Mouse (Mus musculus) midbrain, embryonic 11.5 days (tissue): ENCODE results near the gene Slx4ip. TPM values are rescaled to one million over a fixed set of nuclear protein-coding genes. Genes with fewer than 3 reads are reported as not detected.

Source experiments
- ATAC-seq: fragments of 200-750 bp; cut with Nextera tagmentation; 2 replicates; pipeline ENCODE4 v1.8.0; 2017; ENCODE audit warnings: moderate TSS enrichment, moderate library complexity; ENCODE audit not compliant: low FRiP score
- DNase-seq: peaks from one replicate; pipeline ENCODE4 v3.0.0; 2015; ENCODE audit warnings: low spot score; ENCODE audit errors: missing footprints
- H3K27ac ChIP-seq: fragments of 300-500 bp; sonication (generic); 2 replicates; pipeline ENCODE4 v1.5.1; 2014; ENCODE audit warnings: low read depth, low read length
- H3K27me3 ChIP-seq: fragments of 300-500 bp; sonication (generic); 2 replicates; pipeline ENCODE4 v1.6.1; 2014; ENCODE audit warnings: mild to moderate bottlenecking, low read length, moderate library complexity, mixed read lengths; ENCODE audit not compliant: control insufficient read depth, insufficient read depth
- H3K36me3 ChIP-seq: fragments of 300-500 bp; sonication (generic); 2 replicates; pipeline ENCODE4 v1.6.1; 2014; ENCODE audit warnings: mild to moderate bottlenecking, low read length, moderate library complexity, mixed read lengths; ENCODE audit not compliant: control insufficient read depth, insufficient read depth
- H3K4me1 ChIP-seq: fragments of 300-500 bp; sonication (generic); 2 replicates; pipeline ENCODE4 v1.6.1; 2014; ENCODE audit warnings: low read length; ENCODE audit not compliant: control insufficient read depth, insufficient read depth
- H3K4me2 ChIP-seq: fragments of 300-500 bp; sonication (generic); 2 replicates; pipeline ENCODE4 v1.6.1; 2014; ENCODE audit warnings: mild to moderate bottlenecking, moderate library complexity
- H3K4me3 ChIP-seq: fragments of 300-500 bp; sonication (generic); 2 replicates; pipeline ENCODE4 v1.5.1; 2014; ENCODE audit warnings: low read depth, low read length
- H3K9ac ChIP-seq: fragments of 300-500 bp; sonication (generic); 2 replicates; pipeline ENCODE4 v1.6.1; 2014; ENCODE audit warnings: low read length
- H3K9me3 ChIP-seq: fragments of 300-500 bp; sonication (generic); 2 replicates; pipeline ENCODE4 v1.6.1; 2016; ENCODE audit warnings: low read length; ENCODE audit not compliant: control insufficient read depth
- whole genome bisulfite sequencing: fragments of 180-500 bp; shearing (Covaris S2); extraction: QIAGEN DNeasy Blood & Tissue Kit; methylation state at CpG from one replicate; pipeline ENCODE4 v1.1.7; 2014; 5-methylcytosine and 5-hydroxymethylcytosine counted together
- polyA plus RNA-seq: library from polyadenylated mRNA; unstranded; fragments of >200 nt; fragmentation: Nextera tagmentation; extraction: Ambion mirVana; gene quantifications from 2 replicates; pipeline ENCODE4 v1.2.1, GENCODE M21; 2014

The Slx4ip gene
- polyA plus RNA-seq, 1 experiment from 2014 or later: 9.6 TPM

GRCm38 (mm10) chr2:137013151-137013550 is 122.1 kb downstream of the Slx4ip start:
- no peak overlapping the region for H3K4me3 ChIP-seq
- H3K9me3 ChIP-seq: no peaks in the 10 kb centered on the region
- no peaks in the 10 kb centered on the region for H3K27me3 ChIP-seq
- DNase-seq (no peak), ATAC-seq (no peak)
- 0 out of 2 replicates have a peak, but pooled peaks cover 2% of the 10 kb centered on the region for H3K4me1 ChIP-seq
- no peak overlapping the region for H3K4me2 ChIP-seq
- no peak overlapping the region for H3K9ac ChIP-seq
- H3K27ac ChIP-seq: no peak overlapping the region
- 82% methylated on average over 3 of the region's 3 CpGs for WGBS
- no peaks in the 10 kb centered on the region for H3K36me3 ChIP-seq

DNA sequence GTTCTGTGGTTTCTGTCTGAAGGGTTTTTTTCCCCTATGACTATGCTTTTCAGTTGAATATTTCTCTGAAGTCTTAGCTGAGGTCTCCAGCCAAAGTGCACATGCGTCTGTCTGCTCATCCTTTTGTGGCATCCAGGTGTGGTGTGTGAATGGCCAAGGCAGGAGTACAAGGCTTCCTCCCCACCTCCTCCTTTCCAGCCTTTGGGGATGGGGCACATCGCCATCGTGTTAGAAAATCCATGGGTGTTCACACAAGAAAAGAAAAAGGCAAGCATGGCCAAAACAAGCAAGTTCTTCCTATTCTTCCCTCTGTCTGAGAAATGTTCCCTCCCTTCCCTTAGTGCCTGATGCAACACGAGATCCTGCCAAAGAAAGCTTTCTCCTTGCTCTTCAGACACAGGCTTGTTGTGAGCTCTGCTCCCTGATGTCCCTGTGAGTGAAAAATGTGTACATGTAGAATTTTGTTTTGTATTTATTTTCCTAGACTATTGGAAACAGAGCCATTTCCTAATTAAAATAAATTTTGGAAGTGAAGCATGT is 122.9 kb downstream of the Slx4ip start:
- H3K9ac ChIP-seq: no peak overlapping the region
- no peaks in the 10 kb centered on the region for H3K36me3 ChIP-seq
- no peak overlapping the region for H3K4me3 ChIP-seq
- H3K4me2 ChIP-seq: no peak overlapping the region
- no peak overlapping the region for H3K27ac ChIP-seq
- H3K9me3 ChIP-seq: no peaks in the 10 kb centered on the region
- no peaks in the 10 kb centered on the region for H3K27me3 ChIP-seq
- H3K4me1 ChIP-seq: 0 out of 2 replicates have a peak, but pooled peaks cover 2% of the 10 kb centered on the region
- DNase-seq (no peak), ATAC-seq (no peak)
- 72% methylated on average over 4 of the region's 4 CpGs for WGBS

DNA sequence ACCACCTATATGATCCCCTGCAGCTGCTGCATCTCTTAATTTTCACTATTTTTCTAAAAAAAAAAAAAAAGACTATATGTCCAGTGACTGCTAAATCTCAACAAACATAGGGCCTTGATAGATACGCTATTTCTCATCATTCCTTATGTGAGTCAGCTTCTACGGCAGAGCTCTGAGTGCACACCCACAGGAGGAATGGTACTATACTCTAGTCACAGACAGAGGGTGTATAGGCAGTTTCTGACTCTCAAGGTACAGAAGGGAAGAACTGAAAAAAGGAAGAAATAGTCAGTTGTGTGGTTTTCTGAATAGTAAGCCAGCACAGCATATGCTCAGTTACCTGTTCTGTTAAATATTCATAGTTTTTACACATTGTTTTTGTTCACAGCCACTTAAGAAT is 123.4 kb downstream of the Slx4ip start:
- Histone ChIP-seq H3K4me1 (0 out of 2 replicates have a peak, but pooled peaks cover 2% of the 10 kb centered on the region), H3K36me3 (no peaks in the 10 kb centered on the region), H3K4me2 (no peak overlapping the region), H3K9me3 (no peaks in the 10 kb centered on the region), H3K27me3 (no peaks in the 10 kb centered on the region), H3K9ac (no peak overlapping the region), H3K4me3 (no peak overlapping the region), H3K27ac (no peak overlapping the region)
- 81% methylated on average over 2 of the region's 2 CpGs for WGBS
- DNase-seq: no peak
- no peak for ATAC-seq

- no peaks in the 10 kb centered on the region for H3K27me3 ChIP-seq
- ATAC-seq: no peak
- H3K4me2 ChIP-seq: no peak overlapping the region
- H3K4me1 ChIP-seq: no peaks in the 10 kb centered on the region
- no peaks in the 10 kb centered on the region for H3K36me3 ChIP-seq
- H3K4me3 ChIP-seq: no peak overlapping the region
- H3K9ac ChIP-seq: no peak overlapping the region
- DNase-seq: no peak
- no peak overlapping the region for H3K27ac ChIP-seq
- no peaks in the 10 kb centered on the region for H3K9me3 ChIP-seq
- WGBS: 87% methylated on average over 2 of the region's 2 CpGs
These were observed 153.1 kb downstream of the Slx4ip start for GRCm38 (mm10) chr2:137044122-137044521.

GRCm38 (mm10) chr2:137049367-137049766 is 158.3 kb downstream of the Slx4ip start:
- no peaks in the 10 kb centered on the region for H3K27me3 ChIP-seq
- H3K9ac ChIP-seq: no peak overlapping the region
- H3K4me2 ChIP-seq: no peak overlapping the region
- DNase-seq: no peak
- no peaks in the 10 kb centered on the region for H3K4me1 ChIP-seq
- WGBS: 79% methylated on average over 2 of the region's 2 CpGs
- H3K4me3 ChIP-seq: no peak overlapping the region
- no peaks in the 10 kb centered on the region for H3K36me3 ChIP-seq
- H3K27ac ChIP-seq: no peak overlapping the region
- ATAC-seq: no peak
- no peaks in the 10 kb centered on the region for H3K9me3 ChIP-seq

DNA sequence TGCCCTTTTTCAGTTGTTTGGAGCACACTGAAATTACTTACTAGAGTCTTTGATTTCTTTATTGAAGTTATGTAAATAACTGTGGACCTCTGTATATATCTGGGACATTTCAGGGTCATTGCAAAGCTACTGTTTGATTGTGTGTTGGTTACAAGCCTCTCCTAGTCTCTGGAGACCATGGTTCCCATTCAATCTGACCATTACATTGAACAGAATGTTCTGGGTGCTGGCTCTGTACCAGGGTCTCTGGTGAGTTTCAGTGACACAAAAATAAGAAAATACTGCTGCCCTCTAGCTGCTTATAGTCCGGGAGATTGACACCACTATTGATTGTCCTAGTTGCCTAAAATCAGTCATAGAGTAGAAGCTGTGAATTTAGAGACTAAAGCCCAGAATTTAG is 158.9 kb downstream of the Slx4ip start:
- no peak for DNase-seq
- no peaks in the 10 kb centered on the region for H3K4me1 ChIP-seq
- WGBS: 86% methylated on average over 1 of the region's 1 CpGs
- ATAC-seq: no peak
- H3K36me3 ChIP-seq: no peaks in the 10 kb centered on the region
- H3K4me3 ChIP-seq: no peak overlapping the region
- H3K4me2 ChIP-seq: no peak overlapping the region
- H3K27ac ChIP-seq: no peak overlapping the region
- no peaks in the 10 kb centered on the region for H3K9me3 ChIP-seq
- H3K27me3 ChIP-seq: no peaks in the 10 kb centered on the region
- H3K9ac ChIP-seq: no peak overlapping the region

- Histone ChIP-seq H3K36me3 (no peaks in the 10 kb centered on the region), H3K4me2 (no peak overlapping the region), H3K9me3 (no peaks in the 10 kb centered on the region), H3K4me3 (no peak overlapping the region), H3K27me3 (no peaks in the 10 kb centered on the region), H3K27ac (no peak overlapping the region), H3K9ac (no peak overlapping the region), H3K4me1 (peaks cover 17% of the 10 kb centered on the region)
- ATAC-seq (peak; percentile 60), DNase-seq (no peak)
- WGBS: 53% methylated on average over 1 of the region's 1 CpGs
These were observed 172.8 kb downstream of the Slx4ip start for GRCm38 (mm10) chr2:137063829-137064228.

- no peak overlapping the region for H3K4me2 ChIP-seq
- no peak overlapping the region for H3K9ac ChIP-seq
- H3K4me1 ChIP-seq: peaks cover 17% of the 10 kb centered on the region
- H3K27me3 ChIP-seq: no peaks in the 10 kb centered on the region
- 64% methylated on average over 3 of the region's 3 CpGs for WGBS
- H3K36me3 ChIP-seq: no peaks in the 10 kb centered on the region
- H3K27ac ChIP-seq: no peak overlapping the region
- no peaks in the 10 kb centered on the region for H3K9me3 ChIP-seq
- ATAC-seq (no peak), DNase-seq (no peak)
- H3K4me3 ChIP-seq: no peak overlapping the region
These were observed 173.5 kb downstream of the Slx4ip start for GRCm38 (mm10) chr2:137064513-137064912.

- no peaks in the 10 kb centered on the region for H3K9me3 ChIP-seq
- no peak overlapping the region for H3K9ac ChIP-seq
- H3K4me1 ChIP-seq: peaks cover 19% of the 10 kb centered on the region
- no peak overlapping the region for H3K4me2 ChIP-seq
- H3K4me3 ChIP-seq: no peak overlapping the region
- 78% methylated on average over 10 of the region's 10 CpGs for WGBS
- no peak for DNase-seq
- ATAC-seq: no peak
- H3K27me3 ChIP-seq: no peaks in the 10 kb centered on the region
- no peak overlapping the region; the same call in 1 of the 2 replicates for H3K27ac ChIP-seq
- H3K36me3 ChIP-seq: no peaks in the 10 kb centered on the region
These were observed 176.6 kb downstream of the Slx4ip start for GRCm38 (mm10) chr2:137067479-137068110.
